ENCODE assay signal across 7 mouse cellular contexts in the genomic region with DNA sequence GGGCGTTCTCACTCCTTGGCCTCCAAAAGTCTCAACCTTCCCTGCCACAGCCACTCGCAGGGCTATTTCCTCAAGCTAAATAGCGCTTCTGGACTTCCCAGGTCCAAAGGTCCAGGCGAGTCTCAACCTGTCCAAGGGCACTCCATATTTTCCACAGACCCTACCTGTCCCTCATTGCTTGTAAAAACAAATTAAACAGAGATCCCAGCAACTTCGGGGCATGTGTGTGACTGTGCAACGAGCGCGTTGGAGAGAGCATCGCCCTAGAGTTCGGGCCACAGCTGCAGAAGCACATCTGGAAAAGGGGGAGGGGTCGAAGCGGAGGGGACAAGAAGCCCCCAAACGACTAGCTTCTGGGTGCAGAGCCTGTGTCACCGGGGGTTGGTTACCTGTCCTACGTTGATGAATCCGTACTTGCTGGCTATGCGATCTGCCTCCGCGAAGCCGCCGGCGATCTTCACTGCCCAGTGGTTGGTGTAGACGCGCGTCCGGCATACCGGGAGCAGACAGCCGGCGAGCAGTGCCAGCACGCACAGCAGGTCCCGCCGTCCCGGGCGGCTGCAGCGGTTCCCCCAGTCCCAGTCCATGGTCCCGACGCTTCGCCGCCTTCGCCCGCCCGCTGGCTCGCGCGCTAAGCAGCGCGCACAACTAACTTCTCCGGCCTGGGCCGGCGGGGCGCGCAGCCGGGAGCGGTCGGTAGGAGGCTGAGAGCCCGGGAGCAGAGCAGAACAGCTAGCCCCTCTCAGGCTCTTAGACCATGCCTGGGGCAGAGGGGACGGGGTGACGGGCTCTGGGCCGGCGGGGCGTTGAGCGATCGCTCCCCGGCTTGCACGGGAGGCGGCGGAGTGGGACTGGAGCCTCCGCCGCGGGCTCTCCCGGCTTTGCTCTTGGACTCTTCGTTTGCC. TPM values are rescaled to one million over a fixed set of nuclear protein-coding genes. Genes with fewer than 3 reads are reported as not detected.
DNase-seq lines count a peak whose midpoint lies in the region; ATAC-seq lines count a peak whose summit lies in the region.

No protein-coding gene starts in this region.

- H3K4me3 ChIP-seq in hindbrain, embryonic 16.5 days (ENCODE audit: low read length): peak overlapping the region; percentile 58
- H3K4me3 ChIP-seq in limb, embryonic 12.5 days (replicated peaks): peak overlapping the region; percentile 80
- peak overlapping the region; percentile 94 for H3K4me3 ChIP-seq in midbrain, embryonic 15.5 days

- H3K9me3 ChIP-seq in hindbrain, embryonic 16.5 days (ENCODE audit: control insufficient read depth, low read length): no peaks in the 10 kb centered on the region
- no peaks in the 10 kb centered on the region for H3K9me3 ChIP-seq in limb, embryonic 12.5 days
- H3K9me3 ChIP-seq in midbrain, embryonic 15.5 days: no peaks in the 10 kb centered on the region

- H3K4me2 ChIP-seq in hindbrain, embryonic 16.5 days (ENCODE audit: low read length): peak overlapping the region; percentile 87
- H3K4me2 ChIP-seq in limb, embryonic 12.5 days: peak overlapping the region; percentile 73
- peak overlapping the region; percentile 98 for H3K4me2 ChIP-seq in midbrain, embryonic 15.5 days

- peak; percentile 28 for DNase-seq in brain, adult 2 months (ENCODE audit: low read depth, low spot score)
- peak; percentile 54 for DNase-seq in embryo, embryonic 10 days (ENCODE audit: low spot score)
- peak; percentile 46 for DNase-seq in gastrocnemius, postnatal 25 days
- DNase-seq in urinary bladder, postnatal 10 days (ENCODE audit: low spot score): peak; percentile 11

- peak overlapping the region; percentile 72 for H3K27ac ChIP-seq in hindbrain, embryonic 16.5 days (ENCODE audit: low read depth, low read length)
- peak overlapping the region; percentile 96 for H3K27ac ChIP-seq in limb, embryonic 12.5 days
- H3K27ac ChIP-seq in midbrain, embryonic 15.5 days: peak overlapping the region; percentile 81

- no peaks in the 10 kb centered on the region for H3K27me3 ChIP-seq in hindbrain, embryonic 16.5 days (replicated peaks; ENCODE audit: control insufficient read depth, insufficient read depth, low read length)
- no peaks in the 10 kb centered on the region for H3K27me3 ChIP-seq in limb, embryonic 12.5 days
- H3K27me3 ChIP-seq in midbrain, embryonic 15.5 days (replicated peaks): peaks cover 8% of the 10 kb centered on the region; the same call in 1 of the 2 replicates

- WGBS in hindbrain, embryonic 16.5 days: under 1% methylated on average over 63 of the region's 72 CpGs
- WGBS in limb, embryonic 12.5 days: under 1% methylated on average over 71 of the region's 72 CpGs
- WGBS in midbrain, embryonic 15.5 days: under 1% methylated on average over 72 of the region's 72 CpGs

- H3K9ac ChIP-seq in hindbrain, embryonic 16.5 days (ENCODE audit: low read depth, low read length): peak overlapping the region; percentile 70
- H3K9ac ChIP-seq in limb, embryonic 12.5 days (replicated peaks): peak overlapping the region; percentile 90
- peak overlapping the region; percentile 75 for H3K9ac ChIP-seq in midbrain, embryonic 15.5 days

- peak; percentile 87 for ATAC-seq in hindbrain, embryonic 16.5 days
- ATAC-seq in limb, embryonic 12.5 days (ENCODE audit: insufficient number of reproducible peaks, insufficient read depth, low FRiP score, low TSS enrichment, low read depth): peak; percentile 82
- ATAC-seq in midbrain, embryonic 15.5 days (replicated peaks): peak; percentile 90

- peaks cover 8% of the 10 kb centered on the region; the same call in 1 of the 2 replicates for H3K4me1 ChIP-seq in hindbrain, embryonic 16.5 days (ENCODE audit: control insufficient read depth, insufficient read depth, low read depth, low read length)
- peaks cover 23% of the 10 kb centered on the region for H3K4me1 ChIP-seq in limb, embryonic 12.5 days (replicated peaks)
- peaks cover 22% of the 10 kb centered on the region for H3K4me1 ChIP-seq in midbrain, embryonic 15.5 days

- no peaks in the 10 kb centered on the region for H3K36me3 ChIP-seq in hindbrain, embryonic 16.5 days (ENCODE audit: control insufficient read depth, insufficient read depth, low read length)
- H3K36me3 ChIP-seq in limb, embryonic 12.5 days: no peaks in the 10 kb centered on the region
- no peaks in the 10 kb centered on the region for H3K36me3 ChIP-seq in midbrain, embryonic 15.5 days (replicated peaks)

RNA-seq across cellular contexts. Expression of gene Pcsk5, which starts 0.6 kb away (rescaled TPM):
- 1 to 10 TPM; 4.4 to 4.9 TPM for total RNA-seq in gastrocnemius, postnatal 25 days (2021)
- polyA plus RNA-seq in hindbrain, embryonic 16.5 days (2015; fragmentation: Nextera tagmentation; extraction: Ambion mirVana): 11.5 and 11.7 TPM in 2 replicates
- 20.1 TPM in 2 replicates for polyA plus RNA-seq in limb, embryonic 12.5 days (2016; fragmentation: Nextera tagmentation; extraction: Ambion mirVana)
- polyA plus RNA-seq in midbrain, embryonic 15.5 days (2015; fragmentation: Nextera tagmentation; extraction: Ambion mirVana): 7.6 and 8.3 TPM in 2 replicates

Comparison
In these comparisons a context has a peak if more than half of its experiments do, and no peak if none do; other contexts are left out.
1. Peak in every context shown above with its lines: DNase-seq, ATAC-seq, H3K4me3 ChIP-seq and H3K27ac ChIP-seq.